Mouse (Mus musculus) olfactory bulb, adult 2 months (tissue): ENCODE results near the gene Hoxb2.

Source experiments
- CTCF ChIP-seq: fragments of 200-500 bp; IDR thresholded peaks from 2 replicates; pipeline ENCODE4 v1.5.1; 2012; ENCODE audit warnings: low read depth, mild to moderate bottlenecking, low read length, moderate library complexity; ENCODE audit not compliant: insufficient read depth
- POLR2A ChIP-seq: fragments of 200-500 bp; IDR thresholded peaks from 2 replicates; pipeline ENCODE4 v1.6.1; 2012; ENCODE audit warnings: mild to moderate bottlenecking, low read depth, low read length, moderate library complexity; ENCODE audit not compliant: insufficient read depth

DNA sequence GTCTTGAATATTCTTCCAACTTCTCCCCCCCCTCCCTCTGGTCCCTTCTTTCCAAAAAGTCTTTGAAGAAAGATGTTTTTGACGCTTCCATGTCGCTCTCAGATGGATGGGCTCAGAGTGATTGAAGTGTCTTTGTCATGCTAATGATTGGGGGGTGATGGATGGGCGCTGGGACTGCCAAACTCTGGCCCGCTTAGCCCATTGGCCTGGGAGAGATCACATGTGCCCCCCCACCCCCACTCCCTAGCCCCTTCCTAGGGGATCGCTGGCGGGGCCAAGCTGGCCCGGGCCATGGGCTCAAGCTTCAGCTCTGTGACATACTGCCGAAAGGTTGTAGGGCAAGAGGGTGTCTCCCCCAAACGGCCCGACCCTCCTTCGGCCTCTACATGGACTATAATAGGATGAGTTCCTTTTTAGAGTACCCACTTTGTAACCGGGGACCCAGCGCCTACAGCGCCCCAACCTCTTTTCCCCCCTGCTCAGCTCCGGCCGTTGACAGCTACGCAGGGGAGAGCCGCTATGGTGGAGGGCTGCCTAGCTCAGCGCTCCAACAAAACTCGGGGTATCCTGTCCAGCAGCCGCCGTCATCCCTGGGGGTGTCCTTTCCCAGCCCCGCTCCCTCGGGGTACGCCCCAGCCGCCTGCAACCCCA lies 15.2 kb downstream of the Hoxb2 start, which contains the start of gene Hoxb1:
- no peak for TF ChIP-seq CTCF
- no peak for TF ChIP-seq POLR2A
